ENCODE assay signal across 8 mouse cellular contexts in the genomic region with DNA sequence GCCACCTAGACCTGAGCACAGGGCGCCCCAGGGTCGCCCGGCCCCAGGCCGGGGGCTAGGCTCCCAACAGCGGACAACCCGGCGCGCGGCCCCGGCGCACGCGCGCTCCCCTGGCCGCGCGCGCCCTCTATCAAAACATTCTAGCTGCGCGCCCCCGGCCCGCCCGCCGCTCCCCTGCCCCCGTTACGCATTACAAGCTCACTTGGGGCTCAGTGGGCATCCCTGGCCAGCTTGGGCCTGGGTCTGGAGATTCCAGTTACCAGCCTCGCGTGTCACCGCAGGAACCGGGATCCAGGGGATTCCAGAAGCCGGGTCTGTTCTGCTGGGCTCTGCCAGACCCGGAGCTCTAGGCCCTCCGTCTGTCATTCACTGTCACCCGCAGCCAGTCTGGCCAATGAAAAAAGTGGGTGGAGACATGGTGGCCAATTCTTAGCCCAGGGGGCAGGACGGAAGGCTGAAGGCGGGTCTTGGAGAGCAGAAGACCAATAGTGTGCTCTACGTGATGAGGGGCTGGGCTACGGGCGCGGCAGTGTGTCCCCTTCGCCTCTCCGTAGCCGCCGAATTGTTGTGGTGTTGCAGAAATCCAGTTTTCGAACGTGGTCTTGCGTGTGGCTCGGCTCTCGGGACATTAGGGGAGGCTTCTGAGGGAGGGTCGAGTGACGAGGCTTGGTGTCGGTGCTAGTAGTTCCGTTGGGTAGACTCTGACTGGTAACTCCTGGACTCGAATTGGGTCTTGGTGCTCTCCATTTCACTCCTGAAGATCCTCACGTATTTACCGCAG. TPM values are rescaled to one million over a fixed set of nuclear protein-coding genes. Genes with fewer than 3 reads are reported as not detected.
DNase-seq lines count a peak whose midpoint lies in the region; ATAC-seq lines count a peak whose summit lies in the region.

A gene (plus strand): TSS at position 530 of the 781 bp plus-strand sequence.
A gene (minus strand): TSS at position 575 of the 781 bp plus-strand sequence.

- H3K4me3 ChIP-seq in hindbrain, embryonic 11.5 days (ENCODE audit: low read depth, low read length), result peak within 1 kb of the TSS; percentile 78

- peak; percentile 100 for ATAC-seq in hindbrain, embryonic 11.5 days (ENCODE audit: low FRiP score)

- no peaks in the 10 kb centered on the region for H3K4me1 ChIP-seq in hindbrain, embryonic 11.5 days (replicated peaks; ENCODE audit: control insufficient read depth, insufficient read depth, low read length)

- WGBS in hindbrain, embryonic 11.5 days, result under 1% methylated on average over 50 of the region's 56 CpGs

- no peaks in the 10 kb centered on the region for H3K36me3 ChIP-seq in hindbrain, embryonic 11.5 days (ENCODE audit: control insufficient read depth, insufficient read depth, low read length)

- peak within 1 kb of the TSS; percentile 87 for H3K9ac ChIP-seq in hindbrain, embryonic 11.5 days (ENCODE audit: low read depth, low read length)

- no peaks in the 10 kb centered on the region for H3K27me3 ChIP-seq in hindbrain, embryonic 11.5 days (ENCODE audit: control insufficient read depth, insufficient read depth, low read length)

- no peaks in the 10 kb centered on the region for H3K9me3 ChIP-seq in hindbrain, embryonic 11.5 days (ENCODE audit: control insufficient read depth, low read length)

- DNase-seq in Muller cell, postnatal 12 days (ENCODE audit: inconsistent ontology term), result peak; percentile 98
- peak; percentile 99 for DNase-seq in cerebellum, adult 9-11 months
- DNase-seq in frontal cortex, adult 2 months (ENCODE audit: extremely low spot score in 1 of 2, low spot score in 1 of 2), result peak; percentile 97 to 98
- DNase-seq in hindbrain, embryonic 11.5 days (ENCODE audit: low spot score), result peak; percentile 92
- DNase-seq in layer of hippocampus, postnatal 10 days (ENCODE audit: low spot score in 2 of 2), result peak; percentile 89 to 91
- peak; percentile 99 for DNase-seq in lung, postnatal 10 days
- DNase-seq in ovary, postnatal 36 days (ENCODE audit: low spot score), result peak; percentile 91
- peak; percentile 92 for DNase-seq in thymus, postnatal 25 days

- H3K27ac ChIP-seq in hindbrain, embryonic 11.5 days (ENCODE audit: low read depth, low read length), result peak within 1 kb of the TSS; percentile 90

- peak within 1 kb of the TSS; percentile 95 for H3K4me2 ChIP-seq in hindbrain, embryonic 11.5 days (replicated peaks; ENCODE audit: low read depth, low read length)

RNA-seq across cellular contexts. Expression of the first gene that starts in this region (rescaled TPM):
- 41.4 and 49.9 TPM in 2 replicates for polyA plus RNA-seq in frontal cortex, adult 2 months (2012; rRNA removed)
- 12.8 and 14.9 TPM in 2 replicates for polyA plus RNA-seq in hindbrain, embryonic 11.5 days (2014; fragmentation: Nextera tagmentation; extraction: Ambion mirVana)
- total RNA-seq in layer of hippocampus, postnatal 10 days (2021), result 10 to 100 TPM; 19.9 to 21.0 TPM

RNA-seq across cellular contexts. Expression of the second gene that starts in this region (rescaled TPM):
- polyA plus RNA-seq in frontal cortex, adult 2 months (2012; rRNA removed), result 101 and 107 TPM in 2 replicates
- 17.4 and 18.6 TPM in 2 replicates for polyA plus RNA-seq in hindbrain, embryonic 11.5 days (2014; fragmentation: Nextera tagmentation; extraction: Ambion mirVana)
- total RNA-seq in layer of hippocampus, postnatal 10 days (2021), result 100 to 1,000 TPM in 1 of 2 experiments, 10 to 100 TPM in 1; 93.9 to 109 TPM

Comparison
In these comparisons a context has a peak if more than half of its experiments do, and no peak if none do; other contexts are left out.
1. Peak in every context shown above with its lines: DNase-seq, ATAC-seq, H3K4me3 ChIP-seq and H3K27ac ChIP-seq.